Mouse (Mus musculus): Measurements from ENCODE around the gene Kcnab2.

The Kcnab2 gene

DNA sequence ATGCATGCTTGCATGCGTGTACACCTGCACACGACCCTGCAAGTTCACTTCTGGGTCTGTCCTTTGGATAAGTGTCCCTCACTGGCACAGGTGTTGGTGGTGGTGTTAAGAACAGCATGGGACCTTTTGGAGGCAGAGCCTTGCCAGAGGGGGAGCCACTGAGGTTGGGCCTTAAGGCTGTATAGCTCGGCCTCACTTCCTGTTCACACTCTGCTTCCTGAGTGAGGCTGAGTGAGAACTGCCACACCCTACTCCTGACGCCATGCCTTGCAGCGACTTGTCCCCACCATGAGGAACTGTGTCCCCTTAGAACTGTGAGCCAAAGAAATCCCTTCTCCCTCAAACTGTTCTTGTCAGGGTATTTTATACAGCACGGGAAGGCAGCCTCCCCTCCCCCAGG is 26.3 kb downstream of the Kcnab2 start:
- DNase-seq = no peak

DNA sequence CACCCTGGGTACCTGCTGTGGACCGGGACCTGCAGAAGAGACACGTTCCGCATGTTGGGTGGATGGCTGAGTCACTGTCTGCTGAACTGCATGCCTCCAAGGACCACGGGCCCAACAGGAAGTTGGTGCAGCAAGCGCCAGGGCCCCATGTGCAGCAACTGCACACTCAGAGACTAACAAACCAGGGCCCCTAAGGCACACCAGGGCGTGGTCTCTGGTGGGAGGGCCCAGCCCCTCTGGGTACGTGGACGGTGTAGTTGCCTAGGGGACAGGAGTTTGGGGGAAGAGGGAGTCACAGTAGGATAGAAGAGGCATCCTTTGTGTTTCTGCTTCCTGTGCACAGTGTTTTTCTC is 29.0 kb downstream of the Kcnab2 start:
- peak; percentile 65 for DNase-seq

DNA sequence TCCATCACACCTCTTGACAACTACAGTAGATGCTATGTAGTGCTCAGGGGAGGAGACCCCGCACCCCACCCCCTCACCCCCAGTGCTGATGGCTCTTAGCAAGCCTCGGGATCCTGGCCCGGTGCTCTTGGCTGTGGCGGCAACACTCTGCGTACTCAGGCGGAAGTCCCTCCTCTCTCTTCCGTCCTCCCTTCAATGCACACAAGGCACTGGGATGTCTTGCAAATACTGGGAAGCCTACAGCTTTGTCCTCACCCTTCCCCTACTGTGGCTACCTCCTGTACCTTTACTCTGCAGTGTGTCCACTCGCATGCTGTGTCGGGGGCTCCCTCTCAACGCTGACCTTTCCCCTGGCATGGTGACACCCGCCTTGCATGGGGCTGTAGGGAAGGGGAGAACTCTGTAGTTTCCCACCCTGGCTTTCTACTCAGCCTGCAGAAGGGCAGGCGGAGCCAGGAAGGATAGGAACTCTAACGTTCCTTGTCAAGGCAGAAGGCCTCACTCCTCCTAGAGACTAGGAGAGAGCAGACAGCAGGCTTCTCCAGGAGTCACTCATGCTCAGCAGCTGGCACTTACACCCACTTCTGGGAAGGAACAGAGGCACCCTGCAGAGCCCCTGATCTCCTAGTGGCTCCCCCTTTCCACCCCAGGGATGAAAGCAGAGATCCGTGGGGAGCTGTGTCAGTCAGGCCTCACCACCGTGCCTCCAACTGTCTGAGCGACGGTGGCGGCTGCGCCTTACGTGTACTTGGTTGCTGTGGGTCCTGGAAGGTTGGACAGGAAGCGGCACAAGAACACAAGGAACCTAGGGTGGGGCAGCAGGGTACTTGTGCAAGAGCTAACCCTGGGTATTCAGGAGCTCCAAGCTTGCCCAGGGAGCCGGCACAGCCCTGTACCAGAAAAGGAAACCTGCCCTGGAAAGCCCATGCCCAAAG is 29.7 kb downstream of the Kcnab2 start:
- DNase-seq = no peak

DNA sequence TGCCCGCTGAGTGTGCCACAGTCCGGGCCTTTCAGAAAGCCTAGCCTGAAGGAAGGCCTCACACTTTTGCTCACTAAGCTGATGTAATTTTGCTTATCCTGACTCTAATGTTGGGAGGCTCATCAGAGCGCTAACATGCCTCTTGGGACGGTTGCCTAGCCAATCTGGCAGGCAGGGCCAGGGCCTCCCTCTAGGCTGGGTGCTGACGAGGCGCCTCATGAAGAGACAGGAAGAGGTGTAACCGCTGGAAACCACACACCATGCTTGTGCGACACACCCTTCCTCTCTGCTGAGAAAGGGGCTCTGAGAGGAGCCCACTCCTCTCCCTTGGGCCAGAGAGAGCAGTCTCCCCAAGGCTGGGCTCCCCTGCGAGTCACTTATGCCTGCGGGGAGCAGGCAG is 31.5 kb downstream of the Kcnab2 start:
- DNase-seq = peak; percentile 60 to 64

DNA sequence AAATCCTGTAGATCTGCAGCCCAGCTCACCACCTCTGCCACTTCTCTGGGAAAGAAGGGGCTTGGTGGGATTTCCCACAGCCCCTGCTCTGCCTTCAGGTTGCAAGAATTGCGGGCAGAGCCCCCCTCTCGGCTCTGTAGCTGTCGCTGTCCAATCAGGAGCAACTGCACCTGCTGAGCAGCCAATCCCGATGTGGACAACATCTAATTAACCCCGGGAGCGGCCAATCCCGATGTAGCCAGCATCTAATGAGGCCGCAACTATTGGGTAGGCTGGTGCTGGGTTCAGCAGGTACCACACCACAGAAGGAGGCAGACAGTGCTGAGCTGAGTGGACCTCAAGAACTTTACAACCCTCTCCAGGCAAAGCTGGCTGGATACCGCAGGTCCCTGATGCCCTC is 36.1 kb downstream of the Kcnab2 start:
- DNase-seq = no peak

DNA sequence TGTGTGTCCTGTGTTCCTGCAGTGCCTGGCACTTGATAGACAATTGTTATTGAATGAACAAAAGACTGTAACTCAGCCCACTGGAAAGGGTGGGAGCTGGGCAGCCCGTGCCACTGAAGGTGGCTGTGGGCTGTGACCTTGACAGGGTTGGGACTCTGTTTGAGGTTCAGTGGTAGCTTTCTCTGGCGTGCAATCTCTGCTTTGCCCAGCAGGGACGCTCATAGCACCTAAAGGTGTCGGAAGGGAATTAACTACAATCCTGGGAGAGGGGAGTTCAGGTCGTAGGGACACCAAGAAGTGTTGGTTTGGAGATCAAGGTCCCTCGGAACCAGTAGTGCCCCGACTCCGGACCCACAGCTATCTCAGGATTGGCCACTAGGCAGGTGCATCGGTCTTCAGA is 36.8 kb downstream of the Kcnab2 start:
- no peak for DNase-seq

DNA sequence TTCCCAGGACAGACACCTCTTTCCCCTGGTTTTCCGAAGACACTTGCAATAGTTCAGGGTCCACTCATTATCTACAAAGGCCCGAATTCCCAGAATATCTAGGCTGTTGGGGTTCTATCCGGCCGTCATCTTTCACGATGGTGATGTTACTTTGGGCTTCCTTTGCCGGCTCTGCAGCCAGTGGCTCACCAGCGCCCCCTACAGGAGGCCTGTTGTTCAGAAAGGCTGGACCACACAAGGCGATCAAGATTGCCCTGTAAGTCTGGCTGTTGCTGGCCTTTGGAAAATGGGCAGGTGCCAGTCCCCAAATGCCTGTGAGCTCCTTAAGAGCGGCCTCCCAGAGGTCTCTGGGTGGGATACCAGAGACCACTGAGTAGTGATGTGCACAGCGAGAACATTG is 42.4 kb downstream of the Kcnab2 start:
- DNase-seq = peak; percentile 29 to 68

DNA sequence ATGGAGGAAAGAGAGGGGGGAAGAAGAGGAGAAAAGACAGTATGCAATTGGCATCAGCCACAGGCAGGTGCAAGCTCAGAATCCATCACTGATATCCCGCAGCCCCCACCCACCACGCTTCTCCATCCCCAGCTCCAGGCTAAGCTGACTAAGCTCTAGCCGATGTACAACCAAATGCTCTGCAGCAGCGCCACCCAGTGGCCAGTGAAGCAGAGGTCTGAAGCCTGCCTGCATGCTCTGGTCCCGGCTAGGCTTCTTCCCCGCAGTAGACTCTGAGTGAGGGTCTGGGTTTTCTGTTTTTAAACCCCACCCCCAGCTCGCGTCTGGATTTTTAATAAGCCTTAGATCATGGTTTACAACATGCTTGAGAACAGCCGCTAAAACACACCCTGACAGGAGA is 42.8 kb downstream of the Kcnab2 start:
- peak; percentile 38 to 72 for DNase-seq

DNA sequence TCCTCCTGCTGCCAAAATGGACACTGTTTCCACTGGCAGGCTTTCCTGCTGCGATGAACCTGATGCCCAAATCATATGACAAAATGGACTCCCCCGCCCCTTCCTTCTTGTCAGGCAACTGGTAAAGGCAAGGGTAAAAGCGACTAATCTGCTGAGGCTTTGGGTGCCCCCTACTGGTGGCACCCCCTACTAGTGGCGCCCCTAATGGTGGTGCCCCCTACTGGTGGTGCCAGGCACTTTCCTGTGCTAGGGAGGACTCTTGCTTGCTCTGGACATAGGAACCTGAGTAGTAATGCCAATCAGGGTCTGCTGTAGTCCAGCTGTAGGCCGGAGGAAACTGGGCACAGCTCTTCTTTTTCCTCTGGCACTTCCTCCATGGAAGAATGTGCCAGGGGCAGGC is 45.4 kb downstream of the Kcnab2 start:
- peak in 1 of 2 experiments; percentile 45 for DNase-seq

DNA sequence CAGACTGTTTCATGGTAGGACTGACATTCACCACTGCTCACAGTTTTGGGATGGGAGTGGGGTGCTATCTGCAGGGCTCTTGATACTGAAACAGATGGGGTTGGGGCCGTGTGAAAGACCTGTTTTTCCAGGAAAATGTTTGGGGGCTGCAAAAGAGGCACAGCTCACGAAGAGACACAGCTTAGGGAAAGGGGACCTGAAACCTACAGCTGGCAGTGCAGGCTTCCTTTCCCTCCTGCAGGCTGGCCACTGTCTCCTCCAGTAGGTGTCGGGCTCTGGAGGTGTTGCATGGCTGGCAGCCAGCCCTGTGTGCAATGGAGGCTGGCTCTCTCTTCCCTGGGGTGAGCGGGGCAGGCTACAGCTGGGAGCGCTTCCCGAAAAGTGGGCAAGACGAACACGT is 49.4 kb downstream of the Kcnab2 start:
- peak in 1 of 2 experiments; percentile 22 for DNase-seq

DNA sequence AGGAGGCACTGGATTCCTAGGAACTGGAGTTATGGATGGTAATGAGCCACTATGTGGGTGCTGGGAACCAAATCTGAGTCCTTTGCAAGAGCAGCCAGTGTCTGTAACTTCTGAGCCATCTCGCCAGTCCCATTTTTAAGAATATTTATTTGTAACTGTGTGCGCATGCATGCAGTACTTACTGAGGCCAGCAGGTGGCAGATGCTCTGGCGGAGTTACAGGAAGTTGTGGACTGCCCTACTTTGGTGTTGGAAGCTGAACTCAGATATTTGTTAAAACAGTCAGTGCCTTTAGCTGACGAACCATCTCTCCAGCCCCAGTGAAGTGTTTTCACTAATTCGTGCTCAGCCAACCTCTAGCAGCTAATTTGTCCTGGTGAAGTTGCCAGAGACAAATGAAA is 52.7 kb downstream of the Kcnab2 start:
- no peak for DNase-seq

DNA sequence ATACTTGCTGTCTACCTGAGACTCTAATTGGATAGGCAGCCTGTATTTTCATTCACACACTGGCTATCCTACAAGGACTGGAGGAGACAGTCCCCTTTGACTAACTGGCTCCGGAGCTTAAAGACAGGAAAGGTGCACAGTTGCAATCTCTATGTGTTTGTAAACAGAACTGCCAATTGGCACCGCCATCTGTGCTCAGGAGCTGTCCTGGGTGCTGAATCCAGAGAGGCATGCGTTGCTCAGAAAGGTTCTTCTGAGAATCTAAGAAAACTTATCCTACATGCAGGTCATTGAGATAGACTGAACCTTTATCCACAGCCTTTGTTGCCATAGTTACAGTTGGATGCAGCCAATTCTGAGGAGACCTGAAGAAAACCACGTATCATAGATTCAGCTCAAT is 53.3 kb downstream of the Kcnab2 start:
- no peak for DNase-seq

DNA sequence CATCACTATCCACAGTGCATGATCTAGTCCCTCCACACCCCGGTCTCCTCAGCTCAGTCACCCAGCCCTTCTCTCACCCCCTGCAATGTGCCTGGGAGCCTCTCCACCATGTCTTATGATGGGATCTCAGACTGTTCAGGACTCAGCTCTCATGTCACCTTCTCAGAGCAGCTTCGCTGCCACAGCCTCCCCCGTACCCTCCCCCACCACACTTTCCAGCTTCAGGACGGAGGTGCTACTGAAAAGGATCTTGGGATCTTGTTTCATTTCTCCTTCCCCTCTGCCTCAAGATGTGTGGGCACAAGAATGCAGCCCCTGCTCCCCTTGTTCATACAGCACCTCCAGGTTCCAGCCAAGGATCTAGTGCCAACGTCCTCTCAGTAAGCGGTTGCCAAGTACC is 54.1 kb downstream of the Kcnab2 start:
- DNase-seq = no peak

DNA sequence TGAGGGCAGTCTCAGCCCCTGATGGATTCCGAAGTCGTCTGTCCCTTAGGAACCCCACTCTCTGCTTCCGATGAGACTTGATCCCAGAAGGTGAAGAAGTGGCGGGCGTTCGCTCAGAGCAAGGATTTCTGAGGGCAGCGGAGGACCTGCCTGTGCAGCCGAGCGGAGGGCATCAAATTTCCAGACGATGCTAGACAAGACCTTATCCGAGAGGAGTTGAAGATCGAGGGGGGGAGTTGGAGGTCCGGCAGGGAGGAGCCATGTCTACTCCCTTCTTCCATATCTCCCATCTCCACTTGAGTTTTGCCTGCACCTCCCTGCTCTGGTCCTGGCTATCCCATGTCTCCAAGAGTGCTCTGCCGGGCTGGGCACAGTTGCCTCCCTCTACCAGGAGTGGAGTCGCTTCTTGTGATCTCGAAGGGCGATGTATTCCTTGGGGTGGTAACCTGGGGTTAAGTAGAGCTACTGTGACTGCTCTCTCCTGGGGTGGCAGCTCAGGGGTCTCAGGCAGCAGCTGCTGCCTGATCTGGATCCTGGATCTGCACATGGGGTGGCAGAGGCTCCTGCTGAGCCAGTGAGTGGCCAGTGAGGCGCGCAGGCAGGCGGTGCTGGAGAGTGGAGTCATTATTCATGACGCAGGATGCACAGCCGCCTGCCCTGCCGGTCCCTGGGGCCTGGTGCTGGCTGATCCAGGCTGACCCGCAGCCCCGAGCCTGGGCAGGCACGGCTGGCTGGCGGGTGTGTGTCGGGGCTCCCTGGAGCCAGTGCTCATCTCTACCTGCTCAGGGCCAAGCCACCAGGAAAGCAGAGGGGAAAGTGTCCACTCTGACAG is 59.2 kb downstream of the Kcnab2 start:
- DNase-seq = no peak

DNA sequence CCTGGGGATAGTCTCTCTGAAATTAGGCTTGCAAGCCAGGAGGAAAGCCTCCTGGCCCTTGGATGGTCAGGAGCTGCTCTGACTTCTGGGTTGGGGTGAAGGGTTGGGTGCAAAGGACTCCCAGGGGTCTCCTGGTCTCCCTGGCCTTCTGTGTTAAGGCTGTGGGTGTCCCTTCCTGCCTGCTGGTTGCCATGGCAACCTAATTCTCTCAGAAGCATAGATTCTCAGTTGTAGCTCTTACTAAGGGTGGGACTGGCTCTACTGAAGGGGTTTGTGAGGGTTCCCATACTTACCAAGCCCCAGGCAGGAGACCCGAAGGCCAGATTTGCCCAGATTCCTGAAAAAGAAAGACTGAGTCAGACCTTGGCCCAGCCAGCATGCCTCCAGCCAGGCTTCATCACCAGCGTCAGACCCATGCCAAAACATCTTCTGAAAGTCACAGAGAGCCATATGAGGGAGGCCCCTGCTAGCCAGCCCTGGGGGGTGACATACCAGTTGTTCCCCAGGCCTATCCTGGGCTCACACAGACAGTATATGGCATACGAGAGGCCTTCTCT is 65.1 kb downstream of the Kcnab2 start:
- no peak for DNase-seq

DNA sequence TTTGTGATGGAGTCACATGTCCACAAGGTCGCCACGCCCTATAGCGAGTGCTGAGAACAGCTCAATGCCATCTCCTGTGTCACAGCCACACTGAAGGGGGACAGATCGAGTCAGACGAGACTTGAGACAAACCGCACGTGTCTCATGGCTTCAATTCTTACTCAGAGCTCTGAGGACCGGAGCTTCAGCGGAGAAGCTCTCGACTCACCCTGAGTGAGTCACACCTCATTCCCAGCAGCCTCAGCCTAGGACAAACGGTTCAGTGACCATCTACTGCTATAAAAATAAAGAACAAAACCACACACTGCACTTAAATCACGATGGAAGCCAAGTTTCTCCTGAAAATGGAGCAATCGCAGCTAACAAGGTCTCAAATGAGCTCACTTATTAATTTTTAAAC is 66.7 kb downstream of the Kcnab2 start:
- no peak for DNase-seq

DNA sequence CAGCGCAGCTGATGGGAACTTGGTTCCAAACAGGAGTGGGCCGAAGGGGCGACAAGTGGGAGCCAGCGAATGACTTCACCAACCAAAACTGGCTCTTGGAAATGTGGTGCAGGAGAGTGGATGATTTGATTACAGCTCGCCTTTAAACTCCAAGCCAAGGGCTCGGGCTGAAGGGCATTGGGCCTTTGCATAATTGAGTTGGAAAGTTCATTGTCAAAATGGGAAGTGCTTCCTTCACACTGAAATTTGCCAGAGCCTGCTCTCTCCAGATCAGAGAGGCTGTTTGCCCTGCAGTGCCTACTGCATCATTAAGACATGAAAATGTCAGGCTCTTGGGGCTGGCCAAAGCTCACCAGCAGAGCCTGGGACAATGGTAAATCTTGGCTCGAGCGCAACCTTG is 71.1 kb downstream of the Kcnab2 start:
- no peak for DNase-seq

DNA sequence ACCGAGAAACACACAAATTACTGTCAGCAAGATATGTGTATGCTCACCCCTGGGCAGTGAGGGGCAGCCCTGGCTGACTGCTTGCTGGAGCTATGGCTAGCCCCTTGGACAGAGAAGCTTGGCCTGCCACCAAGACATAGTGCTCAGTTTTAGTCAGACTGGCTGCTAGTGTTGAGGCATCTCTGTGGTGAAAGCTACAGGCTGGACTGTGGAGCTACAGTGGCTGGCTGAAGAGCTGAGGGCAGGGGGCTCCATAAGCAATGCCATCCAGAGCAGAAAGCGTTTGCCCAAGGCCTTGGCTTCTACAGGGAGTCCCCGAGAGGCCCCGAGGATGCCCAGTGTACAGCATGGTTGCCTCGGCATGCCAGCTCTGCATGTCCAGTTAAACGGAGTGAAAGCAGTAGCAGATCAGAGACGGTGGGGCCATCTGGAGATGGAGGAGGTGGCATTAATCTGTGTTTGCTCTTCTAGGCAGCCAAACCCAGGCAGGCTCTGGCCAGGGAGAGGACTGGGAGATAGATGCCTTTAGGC is 71.9 kb downstream of the Kcnab2 start:
- DNase-seq = no peak

DNA sequence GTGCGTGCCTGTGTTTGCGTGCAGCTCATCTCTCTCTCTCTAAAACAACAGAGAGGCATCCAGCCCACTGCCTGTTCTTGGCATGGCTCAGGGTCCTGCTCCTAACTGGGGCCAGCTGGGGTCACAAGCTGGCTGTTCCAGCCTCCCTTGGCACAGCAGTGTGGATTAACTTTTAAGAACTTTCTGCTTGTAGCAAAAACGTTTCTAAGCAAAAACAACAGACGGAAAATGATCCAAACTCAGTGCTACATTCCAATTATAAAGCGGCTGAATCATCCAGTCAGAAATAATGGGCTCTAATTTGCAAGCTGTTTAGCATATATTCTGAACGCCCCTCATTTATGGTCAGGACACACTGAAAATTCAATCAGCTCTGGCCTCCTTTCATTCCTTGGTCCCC is 72.5 kb downstream of the Kcnab2 start:
- no peak for DNase-seq

DNA sequence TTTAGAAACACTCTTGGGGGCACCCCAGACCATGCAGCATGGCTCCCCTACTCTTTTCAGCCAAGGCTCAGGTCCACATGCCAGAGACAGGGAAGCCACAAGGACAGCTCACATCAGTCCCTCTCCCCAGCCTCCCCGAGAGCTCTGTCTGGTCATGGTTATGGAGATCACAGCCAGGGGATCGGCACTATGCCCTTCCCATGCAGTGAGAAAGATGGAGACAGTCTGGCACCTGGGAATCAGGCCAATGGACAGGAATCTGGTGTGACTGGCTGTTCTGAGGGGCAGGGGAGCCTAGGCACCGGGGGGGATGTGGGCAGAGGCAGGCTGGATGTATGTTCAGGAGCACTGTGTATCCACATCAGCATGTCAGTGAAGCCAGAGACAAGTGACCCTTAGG is 78.7 kb downstream of the Kcnab2 start:
- DNase-seq = no peak

DNA sequence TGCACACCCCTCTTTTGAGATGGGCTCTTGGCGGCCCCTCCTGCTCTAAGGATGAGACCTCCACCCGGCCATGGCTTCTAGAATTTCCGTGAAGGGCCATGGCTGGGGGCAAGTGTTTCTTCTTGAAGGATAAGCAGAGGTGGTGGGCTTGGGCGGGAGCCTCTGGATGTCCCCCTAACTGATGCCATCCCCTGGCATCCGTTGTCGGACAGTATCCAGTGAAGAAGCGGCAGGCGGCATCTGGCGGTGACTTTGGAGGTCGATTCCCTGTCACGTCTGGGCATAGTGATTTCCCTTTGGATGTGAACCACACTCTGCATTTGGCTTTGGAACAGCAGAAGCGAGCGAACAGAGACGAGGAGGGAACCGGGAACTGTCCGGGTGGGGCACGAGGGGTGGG is 85.0 kb downstream of the Kcnab2 start:
- DNase-seq = no peak

DNA sequence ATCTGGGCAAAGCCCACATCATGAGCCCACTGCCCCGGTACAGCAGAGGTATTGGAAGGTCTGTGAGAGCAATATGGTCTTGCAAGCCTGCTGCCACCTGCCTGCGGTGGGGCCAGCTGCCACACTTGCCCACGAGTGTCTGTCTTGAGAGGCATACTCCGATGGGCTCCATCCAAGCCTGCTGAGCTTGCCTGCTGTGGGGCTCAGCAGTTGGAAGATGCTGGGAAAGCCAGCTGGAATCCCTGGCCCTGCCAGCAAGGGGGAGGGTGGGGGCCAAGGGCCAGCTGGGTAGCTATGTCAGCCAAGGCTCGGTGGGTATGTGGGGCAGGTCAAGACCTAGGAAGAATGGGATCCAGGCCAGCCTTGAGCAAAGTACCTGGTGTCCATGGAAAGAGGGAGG is 85.5 kb downstream of the Kcnab2 start:
- DNase-seq = no peak

DNA sequence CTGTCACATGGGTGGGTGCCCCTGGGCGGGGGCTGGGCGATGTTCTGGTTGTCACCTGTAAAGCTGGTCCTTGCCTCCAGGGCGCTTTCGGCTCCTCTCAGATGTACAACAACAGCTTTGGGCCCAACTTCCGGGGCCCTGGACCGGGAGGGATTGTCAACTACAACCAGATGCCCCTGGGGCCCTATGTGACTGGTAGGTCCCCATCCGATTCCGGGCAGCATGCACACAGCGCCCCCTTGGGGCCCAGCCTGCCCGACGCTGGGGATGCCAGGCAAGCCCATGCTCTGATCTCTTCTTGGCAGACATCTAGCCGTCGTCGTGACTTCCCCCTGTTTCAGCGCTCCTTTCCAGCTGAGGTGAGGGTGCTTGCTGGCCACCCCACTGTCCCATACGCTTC is 92.0 kb downstream of the Kcnab2 start:
- peak in 1 of 2 experiments; percentile 35 for DNase-seq

Data from spleen, adult 18-20 months (tissue).